11 mouse cellular contexts compared by ENCODE assay signal in the genomic region with DNA sequence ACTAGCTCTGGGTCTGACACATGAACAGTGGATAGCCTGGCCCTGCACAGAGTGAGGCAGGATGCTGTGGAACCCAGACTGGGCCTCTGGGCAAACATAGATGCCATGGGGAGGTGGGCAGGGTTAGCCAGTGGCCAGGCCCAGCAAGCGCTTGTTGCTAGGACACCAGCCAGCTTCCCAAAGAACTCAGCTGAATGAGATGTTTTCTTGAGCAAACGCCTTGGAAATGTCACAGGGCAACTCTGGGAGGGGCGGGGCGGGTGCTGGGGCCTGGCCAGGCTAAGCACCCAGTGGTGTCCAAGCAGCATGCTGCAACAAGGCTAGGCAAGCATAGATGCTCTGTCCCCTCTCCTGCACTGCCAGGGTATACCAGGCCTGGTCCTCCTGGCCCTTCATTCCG. TPM values are rescaled to one million over a fixed set of nuclear protein-coding genes. Genes with fewer than 3 reads are reported as not detected.
DNase-seq lines count a peak whose midpoint lies in the region; ATAC-seq and TF ChIP-seq lines count a peak whose summit lies in the region.
"Had no signal": no experiment of that assay in that cellular context is flagged by ENCODE, and none has a peak within 500 bp of the region (broad histone marks: within the 10 kb centered on the region; RNA-seq: fewer than 3 reads in every experiment).

No protein-coding gene starts in this region.

- H3K27me3 ChIP-seq in hindbrain, embryonic 12.5 days: peaks cover 6% of the 10 kb centered on the region; the same call in 1 of the 2 replicates
- H3K27me3 ChIP-seq in midbrain, postnatal 0 days (ENCODE audit: insufficient read depth, low read length): no peaks in the 10 kb centered on the region; the same call in 1 of the 2 replicates
- H3K27me3 ChIP-seq in kidney, embryonic 16.5 days (ENCODE audit: insufficient read depth, low read length): no peaks in the 10 kb centered on the region

- H3K36me3 ChIP-seq in hindbrain, embryonic 12.5 days: no peaks in the 10 kb centered on the region
- no peaks in the 10 kb centered on the region for H3K36me3 ChIP-seq in midbrain, postnatal 0 days (ENCODE audit: insufficient read depth, low read length)
- no peaks in the 10 kb centered on the region for H3K36me3 ChIP-seq in kidney, embryonic 16.5 days (ENCODE audit: insufficient read depth, low read length)

- H3K4me3 ChIP-seq in hindbrain, embryonic 12.5 days: no peak overlapping the region
- H3K4me3 ChIP-seq in midbrain, postnatal 0 days (ENCODE audit: low read depth, low read length): no peak overlapping the region
- H3K4me3 ChIP-seq in kidney, embryonic 16.5 days (ENCODE audit: low read length): no peak overlapping the region

- H3K9me3 ChIP-seq in hindbrain, embryonic 12.5 days (replicated peaks): no peaks in the 10 kb centered on the region
- H3K9me3 ChIP-seq in midbrain, postnatal 0 days (ENCODE audit: low read length): no peaks in the 10 kb centered on the region
- H3K9me3 ChIP-seq in kidney, embryonic 16.5 days (ENCODE audit: low read length): no peaks in the 10 kb centered on the region

- H3K4me2 ChIP-seq in hindbrain, embryonic 12.5 days (replicated peaks): no peak overlapping the region
- H3K4me2 ChIP-seq in midbrain, postnatal 0 days (ENCODE audit: low read depth, low read length, poor library complexity, severe bottlenecking): no peak overlapping the region
- no peak overlapping the region for H3K4me2 ChIP-seq in kidney, embryonic 16.5 days (replicated peaks; ENCODE audit: low read depth, low read length)

- TF ChIP-seq CTCF in midbrain, postnatal 0 days (IDR thresholded peaks at IDR 0.05): no peak

- peak; percentile 37 for DNase-seq in layer of hippocampus, adult 11-12 months (ENCODE audit: low spot score)
- DNase-seq in layer of hippocampus, postnatal 25 days (ENCODE audit: extremely low spot score in 1 of 2, low spot score in 1 of 2): no peak
- peak; percentile 48 for DNase-seq in embryo, embryonic 10 days (ENCODE audit: low spot score)
- DNase-seq in midbrain, postnatal 0 days (ENCODE audit: low spot score): peak; percentile 81
- DNase-seq in gastrocnemius, postnatal 25 days: no peak
- DNase-seq in yolk sac, embryonic 10.5 days (ENCODE audit: low spot score): no peak
- DNase-seq: adrenal gland, adult 8-10 months; kidney, adult 18-20 months; lung, adult 18-20 months had no signal

- peaks cover 11% of the 10 kb centered on the region for H3K4me1 ChIP-seq in hindbrain, embryonic 12.5 days
- peaks cover 3% of the 10 kb centered on the region; the same call in 1 of the 2 replicates for H3K4me1 ChIP-seq in midbrain, postnatal 0 days (ENCODE audit: insufficient read depth, low read length)
- peaks cover 6% of the 10 kb centered on the region; the same call in 1 of the 2 replicates for H3K4me1 ChIP-seq in kidney, embryonic 16.5 days (ENCODE audit: insufficient read depth, low read length)

- H3K27ac ChIP-seq in hindbrain, embryonic 12.5 days: no peak overlapping the region
- no peak overlapping the region for H3K27ac ChIP-seq in midbrain, postnatal 0 days (ENCODE audit: low read depth, low read length)
- H3K27ac ChIP-seq in kidney, embryonic 16.5 days (ENCODE audit: low read length): no peak overlapping the region

- 41% methylated on average over 5 of the region's 5 CpGs for WGBS in hindbrain, embryonic 12.5 days
- 20% methylated on average over 5 of the region's 5 CpGs for WGBS in midbrain, postnatal 0 days
- 67% methylated on average over 5 of the region's 5 CpGs for WGBS in kidney, embryonic 16.5 days

- no peak overlapping the region for H3K9ac ChIP-seq in hindbrain, embryonic 12.5 days
- no peak overlapping the region for H3K9ac ChIP-seq in midbrain, postnatal 0 days (replicated peaks; ENCODE audit: low read length, poor library complexity, severe bottlenecking)
- no peak overlapping the region for H3K9ac ChIP-seq in kidney, embryonic 16.5 days (replicated peaks; ENCODE audit: low read length)

- peak; percentile 86 for ATAC-seq in hindbrain, embryonic 12.5 days (ENCODE audit: low FRiP score)
- ATAC-seq in midbrain, postnatal 0 days (ENCODE audit: low FRiP score): peak; percentile 65
- ATAC-seq in kidney, embryonic 16.5 days (ENCODE audit: low FRiP score, low TSS enrichment): no peak

RNA-seq across cellular contexts. Expression of a gene that starts 28.5 kb away (rescaled TPM):
- 10 to 100 TPM; 40.0 to 42.4 TPM for total RNA-seq in layer of hippocampus, postnatal 25 days (2021)
- polyA plus RNA-seq in hindbrain, embryonic 12.5 days (2016; fragmentation: Nextera tagmentation; extraction: Ambion mirVana): 10.4 and 11.9 TPM in 2 replicates
- total RNA-seq in midbrain, postnatal 0 days (2014; rRNA removed): 42.4 and 46.3 TPM in 2 replicates
- 34.3 and 43.3 TPM in 2 replicates for polyA plus RNA-seq in midbrain, postnatal 0 days (2015; fragmentation: Nextera tagmentation; extraction: Ambion mirVana)
- total RNA-seq in gastrocnemius, postnatal 25 days (2021): 1 to 10 TPM; 5.1 to 9.8 TPM
- 10.2 and 13.5 TPM in 2 replicates for polyA plus RNA-seq in kidney, embryonic 16.5 days (2015; fragmentation: Nextera tagmentation; extraction: Ambion mirVana)

RNA-seq across cellular contexts. Expression of a gene that starts 40.5 kb away (rescaled TPM):
- total RNA-seq in layer of hippocampus, postnatal 25 days (2021): 10 to 100 TPM; 24.3 to 30.2 TPM
- polyA plus RNA-seq in hindbrain, embryonic 12.5 days (2016; fragmentation: Nextera tagmentation; extraction: Ambion mirVana): 53.6 and 54.8 TPM in 2 replicates
- 42.7 and 53.2 TPM in 2 replicates for total RNA-seq in midbrain, postnatal 0 days (2014; rRNA removed)
- polyA plus RNA-seq in midbrain, postnatal 0 days (2015; fragmentation: Nextera tagmentation; extraction: Ambion mirVana): 35.5 and 35.9 TPM in 2 replicates
- 1 to 10 TPM; 7.9 to 8.3 TPM for total RNA-seq in gastrocnemius, postnatal 25 days (2021)
- 39.1 and 41.4 TPM in 2 replicates for polyA plus RNA-seq in kidney, embryonic 16.5 days (2015; fragmentation: Nextera tagmentation; extraction: Ambion mirVana)

RNA-seq across cellular contexts. Expression of a gene that starts 40.5 kb away (rescaled TPM):
- 10 to 100 TPM; 40.5 to 42.0 TPM for total RNA-seq in layer of hippocampus, postnatal 25 days (2021)
- 89.6 and 99.7 TPM in 2 replicates for polyA plus RNA-seq in hindbrain, embryonic 12.5 days (2016; fragmentation: Nextera tagmentation; extraction: Ambion mirVana)
- 29.2 and 36.3 TPM in 2 replicates for total RNA-seq in midbrain, postnatal 0 days (2014; rRNA removed)
- polyA plus RNA-seq in midbrain, postnatal 0 days (2015; fragmentation: Nextera tagmentation; extraction: Ambion mirVana): 59.6 and 62.2 TPM in 2 replicates
- 10 to 100 TPM; 16.7 to 18.7 TPM for total RNA-seq in gastrocnemius, postnatal 25 days (2021)
- 63.2 and 69.2 TPM in 2 replicates for polyA plus RNA-seq in kidney, embryonic 16.5 days (2015; fragmentation: Nextera tagmentation; extraction: Ambion mirVana)

Comparison
In these comparisons a context has a peak if more than half of its experiments do, and no peak if none do; other contexts are left out.
1. DNase-seq: peak in layer of hippocampus, adult 11-12 months (single experiment), embryo, embryonic 10 days (single experiment) and midbrain, postnatal 0 days (single experiment); none in layer of hippocampus, postnatal 25 days (0 of 2), gastrocnemius, postnatal 25 days (single experiment) and yolk sac, embryonic 10.5 days (single experiment).